Mouse (Mus musculus) bone marrow, adult 2 months (tissue): ENCODE data around the gene 5730522E02Rik.

ENCODE experiments used
- CTCF ChIP-seq: fragments of 200-500 bp; IDR thresholded peaks from 2 replicates; pipeline ENCODE4 v1.5.1; 2011; ENCODE audit warnings: low read length, control low read depth; ENCODE audit not compliant: control insufficient read depth, insufficient read depth
- POLR2A ChIP-seq: fragments of 200-500 bp; IDR thresholded peaks from 2 replicates; pipeline ENCODE4 v1.6.1; 2011; ENCODE audit warnings: low read depth, mild to moderate bottlenecking, control low read depth, low read length, borderline replicate concordance; ENCODE audit not compliant: control insufficient read depth

GRCm38 (mm10) chr11:25978736-25979276, 231.8 kb downstream of the 5730522E02Rik start:
- no peak for TF ChIP-seq CTCF
- no peak for TF ChIP-seq POLR2A
